Mouse (Mus musculus) adrenal gland, adult (tissue): ENCODE data around the gene Ptprg.

Experiments
- DNase-seq, 2 experiments: peaks; one replicate each; pipeline ENCODE4 v3.0.0; 2022 to 2023; ENCODE audit warnings: low spot score in 1 of 2; ENCODE audit not compliant: inconsistent age in 2 of 2

Ptprg gene

GRCm38 (mm10) chr14:12121906-12122305 is 568.6 kb downstream of the Ptprg start:
- DNase-seq: no peak

- DNase-seq: no peak
Observed at GRCm38 (mm10) chr14:12124682-12125081, 571.4 kb downstream of the Ptprg start.

GRCm38 (mm10) chr14:12127951-12128350 is 574.6 kb downstream of the Ptprg start:
- no peak for DNase-seq

- DNase-seq: peak; percentile 44 to 66
Observed at GRCm38 (mm10) chr14:12132046-12132615, 578.8 kb downstream of the Ptprg start.

- DNase-seq: no peak
Observed at GRCm38 (mm10) chr14:12133163-12133562, 579.8 kb downstream of the Ptprg start.

- peak in 1 of 2 experiments; percentile 50 for DNase-seq
Observed at GRCm38 (mm10) chr14:12134504-12134903, 581.2 kb downstream of the Ptprg start.

GRCm38 (mm10) chr14:12136536-12136935 is 583.2 kb downstream of the Ptprg start:
- DNase-seq: peak in 1 of 2 experiments; percentile 51

- DNase-seq: peak; percentile 22 to 87
Observed at GRCm38 (mm10) chr14:12139643-12140481, 586.5 kb downstream of the Ptprg start.

GRCm38 (mm10) chr14:12143941-12144485 is 590.7 kb downstream of the Ptprg start:
- no peak for DNase-seq

- DNase-seq: no peak
Observed at GRCm38 (mm10) chr14:12145919-12146318, 592.6 kb downstream of the Ptprg start.

- no peak for DNase-seq
Observed at GRCm38 (mm10) chr14:12149529-12149928, 596.2 kb downstream of the Ptprg start.

GRCm38 (mm10) chr14:12151927-12152326 is 598.6 kb downstream of the Ptprg start:
- DNase-seq: peak; percentile 37 to 83

GRCm38 (mm10) chr14:12152748-12153147 is 599.4 kb downstream of the Ptprg start:
- DNase-seq: no peak

GRCm38 (mm10) chr14:12153599-12153998 is 600.3 kb downstream of the Ptprg start:
- DNase-seq: no peak

- no peak for DNase-seq
Observed at GRCm38 (mm10) chr14:12161738-12162310, 608.5 kb downstream of the Ptprg start.

GRCm38 (mm10) chr14:12162331-12162854 is 609.1 kb downstream of the Ptprg start:
- DNase-seq: no peak

GRCm38 (mm10) chr14:12163196-12163595 is 609.9 kb downstream of the Ptprg start:
- no peak for DNase-seq

GRCm38 (mm10) chr14:12167215-12167614 is 613.9 kb downstream of the Ptprg start:
- DNase-seq: no peak

- no peak for DNase-seq
Observed at GRCm38 (mm10) chr14:12167651-12168050, 614.3 kb downstream of the Ptprg start.

GRCm38 (mm10) chr14:12177436-12177835 is 624.1 kb downstream of the Ptprg start:
- DNase-seq: peak in 1 of 2 experiments; percentile 37

GRCm38 (mm10) chr14:12178645-12179044 is 625.3 kb downstream of the Ptprg start:
- no peak for DNase-seq
